Mouse (Mus musculus) hindbrain, embryonic 15.5 days (tissue): ENCODE results near the gene Praf2. TPM values are rescaled to one million over a fixed set of nuclear protein-coding genes. Genes with fewer than 3 reads are reported as not detected.
"Not testable (repeated sequence)": the region's sequence is repeated elsewhere in the genome, so short reads cannot be mapped to it uniquely, and the experiment has no call there.

Source experiments
- ATAC-seq: fragments of 200-750 bp; cut with Nextera tagmentation; 2 replicates; pipeline ENCODE4 v1.8.0; 2017; ENCODE audit warnings: low read depth, moderate number of reproducible peaks, moderate TSS enrichment; ENCODE audit not compliant: low FRiP score
- H3K27ac ChIP-seq: fragments of 300-500 bp; sonication (generic); replicated peaks from 2 replicates; pipeline ENCODE4 v1.5.1; 2015; ENCODE audit warnings: mild to moderate bottlenecking, inconsistent platforms
- H3K27me3 ChIP-seq: fragments of 300-500 bp; sonication (generic); 2 replicates; pipeline ENCODE4 v1.6.1; 2015; ENCODE audit warnings: control low read depth, inconsistent platforms
- H3K36me3 ChIP-seq: fragments of 300-500 bp; sonication (generic); 2 replicates; pipeline ENCODE4 v1.6.1; 2015; ENCODE audit warnings: control low read depth, inconsistent platforms
- H3K4me1 ChIP-seq: fragments of 300-500 bp; sonication (generic); replicated peaks from 2 replicates; pipeline ENCODE4 v1.6.1; 2015; ENCODE audit warnings: control low read depth, inconsistent platforms
- H3K4me2 ChIP-seq: fragments of 300-500 bp; sonication (generic); 2 replicates; pipeline ENCODE4 v1.6.1; 2015; ENCODE audit warnings: moderate library complexity, mild to moderate bottlenecking, inconsistent platforms
- H3K4me3 ChIP-seq: fragments of 300-500 bp; sonication (generic); 2 replicates; pipeline ENCODE4 v1.5.1; 2015; ENCODE audit warnings: mild to moderate bottlenecking, inconsistent platforms
- H3K9ac ChIP-seq: fragments of 300-500 bp; sonication (generic); 2 replicates; pipeline ENCODE4 v1.6.1; 2015; ENCODE audit warnings: inconsistent platforms
- H3K9me3 ChIP-seq: fragments of 300-500 bp; sonication (generic); 2 replicates; pipeline ENCODE4 v1.6.1; 2016; ENCODE audit warnings: control low read depth, inconsistent platforms
- WGBS: fragments of 180-500 bp; shearing (Covaris S2); methylation state at CpG from one replicate; pipeline ENCODE4 v1.1.7; 2015; 5-methylcytosine and 5-hydroxymethylcytosine counted together
- polyA plus RNA-seq: library from polyadenylated mRNA; unstranded; fragments of >200 nt; fragmentation: Nextera tagmentation; extraction: Ambion mirVana; gene quantifications from 2 replicates; pipeline ENCODE4 v1.2.1, GENCODE M21; 2015

The Praf2 gene
- polyA plus RNA-seq: 126 and 132 TPM in 2 replicates

- 24% methylated on average over 42 of the region's 42 CpGs for WGBS
- H3K27me3 ChIP-seq: no peaks in the 10 kb centered on the region
- H3K4me1 ChIP-seq: peaks cover 13% of the 10 kb centered on the region
- peak within 1 kb of the TSS; percentile 86 for H3K27ac ChIP-seq
- H3K4me3 ChIP-seq: peak within 1 kb of the TSS; percentile 54
- peak; percentile 95 for ATAC-seq
- 0 out of 2 replicates have a peak, but pooled peaks cover 4% of the 10 kb centered on the region for H3K36me3 ChIP-seq
- H3K4me2 ChIP-seq: peak within 1 kb of the TSS; percentile 59
- H3K9me3 ChIP-seq: no peaks in the 10 kb centered on the region
- peak within 1 kb of the TSS; percentile 53 for H3K9ac ChIP-seq
These were observed at the start of gene Praf2 for GRCm38 (mm10) chrX:7728215-7728921. TSS of gene Praf2 (plus strand) at chrX:7728439.

GRCm38 (mm10) chrX:7678986-7679385 is 49.3 kb upstream of the Praf2 start:
- Histone ChIP-seq H3K9me3 (no peaks in the 10 kb centered on the region), H3K4me3 (no peak overlapping the region), H3K27me3 (no peaks in the 10 kb centered on the region), H3K27ac (no peak overlapping the region), H3K36me3 (no peaks in the 10 kb centered on the region), H3K9ac (no peak overlapping the region), H3K4me1 (no peaks in the 10 kb centered on the region), H3K4me2 (no peak overlapping the region)
- WGBS: 46% methylated on average over 3 of the region's 3 CpGs
- ATAC-seq: no peak

GRCm38 (mm10) chrX:7679405-7680056 is 48.7 kb upstream of the Praf2 start:
- peak overlapping the region; percentile 57 for H3K4me2 ChIP-seq
- no peaks in the 10 kb centered on the region for H3K27me3 ChIP-seq
- H3K27ac ChIP-seq: no peak overlapping the region
- WGBS: 20% methylated on average over 27 of the region's 27 CpGs
- H3K9ac ChIP-seq: no peak overlapping the region
- peak; percentile 88 for ATAC-seq
- no peaks in the 10 kb centered on the region for H3K9me3 ChIP-seq
- no peaks in the 10 kb centered on the region for H3K4me1 ChIP-seq
- no peaks in the 10 kb centered on the region for H3K36me3 ChIP-seq
- peak overlapping the region; percentile 29 for H3K4me3 ChIP-seq

- 22% methylated on average over 12 of the region's 12 CpGs for whole genome bisulfite sequencing
These were observed 48.2 kb upstream of the Praf2 start for GRCm38 (mm10) chrX:7680057-7680412.

GRCm38 (mm10) chrX:7680864-7681263 is 47.4 kb upstream of the Praf2 start, which contains the start of gene Magix:
TSS of gene Magix (minus strand) at chrX:7681251.
- H3K4me1 ChIP-seq: no peaks in the 10 kb centered on the region
- H3K27ac ChIP-seq: no peak within 1 kb of the TSS
- ATAC-seq: no peak
- no peaks in the 10 kb centered on the region for H3K36me3 ChIP-seq
- peak within 1 kb of the TSS; percentile 29; the same call in 1 of the 2 replicates for H3K4me3 ChIP-seq
- 75% methylated on average over 14 of the region's 14 CpGs for WGBS
- peak within 1 kb of the TSS; percentile 57 for H3K4me2 ChIP-seq
- H3K9ac ChIP-seq: no peak within 1 kb of the TSS
- no peaks in the 10 kb centered on the region for H3K9me3 ChIP-seq
- H3K27me3 ChIP-seq: no peaks in the 10 kb centered on the region

More at GRCm38 (mm10) chrX:7680057-7680412, 48.2 kb upstream of the Praf2 start:
- H3K27me3 ChIP-seq: no peaks in the 10 kb centered on the region
- H3K9ac ChIP-seq: no peak overlapping the region
- no peaks in the 10 kb centered on the region for H3K9me3 ChIP-seq
- no peak overlapping the region for H3K27ac ChIP-seq
- ATAC-seq: no peak
- no peaks in the 10 kb centered on the region for H3K4me1 ChIP-seq
- H3K4me2 ChIP-seq: peak overlapping the region; percentile 57
- H3K4me3 ChIP-seq: peak overlapping the region; percentile 29
- no peaks in the 10 kb centered on the region for H3K36me3 ChIP-seq

- H3K36me3 ChIP-seq: no peaks in the 10 kb centered on the region
- H3K4me2 ChIP-seq: no peak overlapping the region
- H3K9ac ChIP-seq: no peak overlapping the region
- H3K4me1 ChIP-seq: no peaks in the 10 kb centered on the region
- H3K27ac ChIP-seq: no peak overlapping the region
- no peaks in the 10 kb centered on the region for H3K27me3 ChIP-seq
- 93% methylated on average over 2 of the region's 2 CpGs for WGBS
- no peaks in the 10 kb centered on the region for H3K9me3 ChIP-seq
- H3K4me3 ChIP-seq: no peak overlapping the region
- ATAC-seq: no peak
These were observed 39.9 kb upstream of the Praf2 start for GRCm38 (mm10) chrX:7688321-7688720.

GRCm38 (mm10) chrX:7690486-7690885 is 37.8 kb upstream of the Praf2 start:
- Histone ChIP-seq H3K9ac (no peak overlapping the region), H3K27ac (no peak overlapping the region), H3K4me2 (no peak overlapping the region), H3K36me3 (no peaks in the 10 kb centered on the region), H3K9me3 (no peaks in the 10 kb centered on the region), H3K4me1 (no peaks in the 10 kb centered on the region), H3K27me3 (no peaks in the 10 kb centered on the region), H3K4me3 (no peak overlapping the region)
- ATAC-seq: no peak
- WGBS: 64% methylated on average over 3 of the region's 3 CpGs

- H3K4me2 ChIP-seq: no peak overlapping the region
- H3K9ac ChIP-seq: no peak overlapping the region
- WGBS: 38% methylated on average over 4 of the region's 4 CpGs
- no peaks in the 10 kb centered on the region for H3K27me3 ChIP-seq
- no peak overlapping the region for H3K4me3 ChIP-seq
- no peaks in the 10 kb centered on the region for H3K9me3 ChIP-seq
- no peaks in the 10 kb centered on the region for H3K36me3 ChIP-seq
- ATAC-seq: no peak
- H3K4me1 ChIP-seq: peaks cover 3% of the 10 kb centered on the region; the same call in 1 of the 2 replicates
- H3K27ac ChIP-seq: no peak overlapping the region
These were observed 35.4 kb upstream of the Praf2 start for GRCm38 (mm10) chrX:7692862-7693261.

- peak overlapping the region; percentile 45 for H3K4me2 ChIP-seq
- WGBS: 42% methylated on average over 6 of the region's 6 CpGs
- H3K9me3 ChIP-seq: no peaks in the 10 kb centered on the region
- no peaks in the 10 kb centered on the region for H3K27me3 ChIP-seq
- H3K27ac ChIP-seq: 0 out of 2 replicates have a peak overlapping the region, but pooled peaks have one; percentile 13
- no peak; the same call in 1 of the 2 replicates for ATAC-seq
- peaks cover 12% of the 10 kb centered on the region for H3K4me1 ChIP-seq
- H3K9ac ChIP-seq: no peak overlapping the region
- peak overlapping the region; percentile 58 for H3K4me3 ChIP-seq
- H3K36me3 ChIP-seq: no peaks in the 10 kb centered on the region
These were observed 31.7 kb upstream of the Praf2 start for GRCm38 (mm10) chrX:7696520-7696919.

GRCm38 (mm10) chrX:7696954-7697381 is 31.3 kb upstream of the Praf2 start, which contains the start of gene Gpkow:
TSS of gene Gpkow (plus strand) at chrX:7697131.
- Histone ChIP-seq H3K4me1 (peaks cover 12% of the 10 kb centered on the region), H3K36me3 (no peaks in the 10 kb centered on the region), H3K9me3 (no peaks in the 10 kb centered on the region), H3K4me2 (peak within 1 kb of the TSS; percentile 60), H3K27me3 (no peaks in the 10 kb centered on the region), H3K9ac (peak within 1 kb of the TSS; percentile 51), H3K4me3 (peak within 1 kb of the TSS; percentile 58), H3K27ac (peak within 1 kb of the TSS; percentile 69)
- 18% methylated on average over 33 of the region's 33 CpGs for WGBS
- ATAC-seq: peak; percentile 96

- H3K4me3 ChIP-seq: peak overlapping the region; percentile 35
- WGBS: 40% methylated on average over 5 of the region's 12 CpGs
- H3K36me3 ChIP-seq, H3K27me3 ChIP-seq, H3K4me1 ChIP-seq, ATAC-seq, H3K9me3 ChIP-seq: not testable (repeated sequence)
- 0 out of 2 replicates have a peak overlapping the region, but pooled peaks have one; percentile 37 for H3K9ac ChIP-seq
- peak overlapping the region; percentile 52 for H3K4me2 ChIP-seq
- H3K27ac ChIP-seq: peak overlapping the region; percentile 48; the same call in 1 of the 2 replicates
These were observed 14.5 kb upstream of the Praf2 start for GRCm38 (mm10) chrX:7713764-7714134.
